Mouse (Mus musculus) G1E (cell line): ENCODE data around the gene Wsb2.

ENCODE experiments used
- CTCF ChIP-seq: IDR thresholded peaks from 2 replicates; pipeline ENCODE4 v1.5.1; 2012; ENCODE audit warnings: low read depth, low read length, inconsistent platforms, mixed read lengths
- POLR2AphosphoS5 ChIP-seq: IDR thresholded peaks from 2 replicates; pipeline ENCODE4 v1.6.1; 2012; ENCODE audit warnings: low read depth, low read length, inconsistent platforms; ENCODE audit not compliant: insufficient replicate concordance

DNA sequence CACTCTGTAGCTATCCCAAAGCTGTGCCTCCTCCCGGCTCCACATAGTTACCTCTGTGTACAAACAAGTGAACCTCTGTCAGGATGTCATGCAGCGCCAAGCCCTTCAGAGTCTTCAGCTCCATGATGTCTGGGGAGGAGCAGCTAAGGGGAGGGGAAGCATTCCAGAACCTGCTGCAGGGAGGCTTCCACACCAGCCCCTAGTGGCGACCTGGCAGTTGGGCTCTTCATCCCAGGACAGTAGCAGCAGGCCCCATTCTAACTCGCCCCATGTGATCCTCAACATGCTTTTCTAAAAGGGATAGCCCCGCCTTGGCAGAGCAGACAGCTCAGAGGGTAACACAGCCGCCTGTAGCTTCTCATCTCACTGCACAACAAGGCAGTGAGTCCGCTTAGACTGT lies 24.7 kb downstream of the Wsb2 start:
- TF ChIP-seq CTCF: no peak
- no peak for TF ChIP-seq POLR2AphosphoS5
